Mouse (Mus musculus): Measurements from ENCODE around the gene Lamc1.

Gene Lamc1

DNA sequence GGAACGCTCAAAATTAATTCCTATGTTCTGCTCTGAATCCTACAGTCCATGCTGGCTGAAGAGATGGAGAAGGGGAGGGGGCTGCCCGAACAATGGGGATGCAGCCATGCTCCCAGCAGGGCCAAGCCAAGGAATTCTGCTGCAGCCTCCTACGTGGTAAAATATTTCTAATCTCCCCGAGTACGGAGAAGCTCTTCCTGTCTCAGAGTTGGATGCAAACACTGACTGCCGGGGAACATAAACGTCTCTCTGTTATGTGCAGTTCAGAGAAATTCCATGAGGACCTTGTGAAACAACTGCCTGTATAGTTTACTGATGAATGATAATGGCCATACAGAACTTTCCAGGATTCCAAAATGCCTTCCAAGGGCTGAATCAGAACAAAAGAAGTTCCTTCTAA lies 67.5 kb downstream of the Lamc1 start:
- DNase-seq (ENCODE audit: low spot score), result no peak

DNA sequence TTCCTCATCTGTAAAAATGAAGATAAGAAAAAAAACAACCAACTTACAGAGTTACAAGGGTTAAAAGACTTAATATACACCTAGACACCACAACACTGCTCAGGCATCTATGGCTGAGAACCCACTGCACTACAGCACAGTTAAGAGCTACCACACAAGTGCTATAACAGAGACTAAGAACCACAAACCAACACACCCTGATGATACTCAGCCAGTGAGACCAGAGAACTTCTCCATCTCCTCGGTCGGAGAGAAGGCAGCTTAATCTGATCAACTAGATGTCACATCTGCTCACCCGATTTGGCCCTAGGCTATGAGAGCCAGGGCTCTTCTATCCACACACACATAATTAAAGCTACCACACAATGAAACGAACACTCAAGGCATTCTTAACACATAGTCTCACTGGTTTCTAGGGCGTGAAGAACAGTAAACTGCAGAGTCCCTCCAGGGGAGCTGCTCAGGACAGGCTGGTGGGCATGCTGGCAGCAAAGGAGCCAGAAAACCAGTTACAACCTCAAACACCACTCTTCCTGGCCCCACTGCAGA lies 72.8 kb downstream of the Lamc1 start:
- no peak for DNase-seq (ENCODE audit: low spot score)

DNA sequence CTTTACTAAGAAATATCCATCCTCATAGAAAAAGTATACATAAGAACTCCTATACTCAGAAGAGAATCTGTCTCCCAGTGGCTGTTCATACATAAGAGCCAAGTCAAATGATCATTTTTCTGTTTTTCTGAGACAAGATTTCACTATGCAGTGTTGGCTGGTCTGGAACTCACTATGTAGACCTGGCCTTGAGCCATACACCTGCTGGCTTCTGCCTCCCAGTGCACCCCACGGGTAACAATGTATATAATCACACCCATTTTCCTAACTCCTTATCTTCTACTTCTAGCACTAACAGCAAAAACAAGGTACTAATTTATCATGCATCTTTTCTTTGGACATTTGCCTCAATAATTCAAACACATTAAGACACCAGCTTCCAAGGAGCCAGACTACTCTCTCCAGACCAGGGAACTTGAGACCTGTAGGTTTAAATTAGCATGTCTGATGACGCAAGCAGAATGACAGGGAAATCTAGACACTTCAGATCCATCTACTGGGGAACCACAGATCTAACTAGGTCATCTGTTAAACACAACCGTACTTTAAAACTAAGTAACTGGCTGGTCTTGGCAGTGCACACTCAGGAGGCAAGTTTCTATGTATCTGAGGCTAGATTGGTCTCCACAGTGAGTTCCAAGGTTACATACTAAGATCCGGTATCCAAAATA lies 79.9 kb downstream of the Lamc1 start:
- no peak for DNase-seq (ENCODE audit: low spot score)

DNA sequence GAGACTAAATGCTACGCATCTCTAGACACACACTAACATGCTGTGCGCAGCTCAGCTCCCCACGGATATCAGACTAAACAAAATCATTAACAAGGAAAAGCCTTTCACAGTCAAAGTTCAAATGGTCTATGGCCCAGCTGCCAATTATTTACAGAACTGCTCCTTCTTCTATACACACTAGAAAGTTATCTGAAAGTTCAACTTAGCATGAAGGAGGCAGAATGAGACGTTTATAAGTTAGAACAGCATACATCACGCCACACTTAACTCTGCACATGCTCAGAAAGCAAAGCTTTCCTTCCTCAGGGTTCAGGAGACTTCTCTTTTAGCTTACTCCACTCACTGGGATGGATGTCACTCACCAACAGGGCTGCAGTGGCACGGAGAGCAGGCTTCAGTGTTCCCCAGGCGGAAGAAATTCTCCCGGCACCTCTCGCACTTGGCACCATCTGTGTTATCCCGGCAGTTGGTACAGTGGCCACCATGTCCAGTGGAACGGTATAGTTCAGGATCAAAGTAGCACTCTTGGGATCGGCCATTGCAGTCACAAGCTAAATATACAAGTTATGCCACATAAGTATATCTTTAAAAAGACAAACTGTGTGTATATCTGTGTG lies 80.9 kb downstream of the Lamc1 start:
- no peak for DNase-seq (ENCODE audit: low spot score)

DNA sequence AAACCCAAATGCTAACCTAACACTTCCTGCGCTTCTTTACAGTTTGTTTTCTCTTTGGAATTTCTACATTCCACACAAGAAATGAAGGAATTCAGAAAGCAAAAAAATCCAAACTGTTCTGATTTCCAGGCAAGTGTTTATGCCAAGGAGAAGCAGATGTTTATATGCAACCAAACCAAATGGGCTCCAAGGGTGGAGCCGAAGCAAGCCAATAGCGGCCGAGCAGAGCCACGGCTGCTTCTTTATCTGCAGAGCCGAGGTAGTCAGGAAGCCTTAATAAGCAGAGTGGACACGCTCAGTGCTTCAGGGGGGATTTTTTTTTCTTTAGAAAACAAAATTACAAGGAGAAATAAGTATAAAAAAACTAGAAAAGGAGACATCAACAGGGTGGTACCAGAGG lies 91.2 kb downstream of the Lamc1 start:
- DNase-seq (ENCODE audit: low spot score), result no peak

DNA sequence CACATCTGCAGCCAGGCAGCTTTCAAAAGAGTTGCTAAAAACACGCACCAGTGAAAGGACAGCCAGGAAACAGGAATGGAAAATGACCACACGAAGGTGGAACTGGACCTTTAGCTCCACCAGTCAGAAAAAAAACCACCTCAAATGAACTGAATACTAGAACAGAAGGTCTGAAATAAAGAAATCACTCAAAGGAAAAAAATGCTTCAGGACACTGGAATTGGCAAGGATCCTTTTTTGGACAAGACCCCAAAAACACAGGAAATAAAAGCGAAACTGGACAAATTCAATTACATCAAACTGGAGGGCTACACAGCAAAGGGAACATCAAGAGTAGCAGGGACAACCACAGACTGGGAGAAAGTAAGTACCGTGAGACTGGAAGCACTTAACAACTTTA lies 97.0 kb downstream of the Lamc1 start:
- DNase-seq (ENCODE audit: low spot score), result no peak

DNA sequence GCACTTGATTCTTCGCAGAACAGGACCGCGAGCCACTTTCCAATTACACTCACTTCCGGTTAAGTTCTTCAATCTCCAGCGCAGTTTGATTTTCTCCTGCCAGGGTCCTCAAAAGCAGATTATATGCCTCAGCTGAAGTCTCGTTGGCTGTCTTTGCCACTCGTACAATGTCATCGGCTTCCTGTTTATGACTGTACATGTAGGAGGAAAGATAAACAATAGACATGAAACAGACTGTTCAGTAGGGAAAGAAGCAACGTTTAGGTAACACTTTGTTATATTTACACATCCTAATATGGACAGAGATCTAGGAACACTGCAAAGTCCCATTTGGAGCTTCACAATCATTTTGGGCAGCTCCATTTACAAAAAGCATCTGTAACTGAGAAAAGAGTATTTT lies 100.9 kb downstream of the Lamc1 start:
- DNase-seq (ENCODE audit: low spot score), result no peak

DNA sequence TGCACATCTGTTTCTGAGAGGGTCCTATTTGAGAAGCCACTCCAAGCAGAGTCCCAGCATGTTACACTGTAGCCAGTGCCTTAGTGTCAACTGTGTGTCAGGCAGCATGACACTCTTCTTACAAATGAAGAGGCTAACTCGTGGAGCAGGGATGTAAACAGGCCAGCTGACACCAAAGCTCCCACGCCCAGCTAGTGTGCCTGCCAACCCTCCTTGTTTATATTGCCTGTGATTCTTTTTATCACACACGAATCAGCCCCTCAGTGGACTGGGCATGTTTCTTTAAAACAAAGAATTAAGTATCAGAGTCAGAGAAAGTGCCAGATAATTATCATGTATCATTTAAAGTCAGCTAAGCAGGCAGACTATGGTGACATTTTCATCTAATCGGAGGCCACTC lies 104.7 kb downstream of the Lamc1 start:
- DNase-seq (ENCODE audit: low spot score), result no peak

DNA sequence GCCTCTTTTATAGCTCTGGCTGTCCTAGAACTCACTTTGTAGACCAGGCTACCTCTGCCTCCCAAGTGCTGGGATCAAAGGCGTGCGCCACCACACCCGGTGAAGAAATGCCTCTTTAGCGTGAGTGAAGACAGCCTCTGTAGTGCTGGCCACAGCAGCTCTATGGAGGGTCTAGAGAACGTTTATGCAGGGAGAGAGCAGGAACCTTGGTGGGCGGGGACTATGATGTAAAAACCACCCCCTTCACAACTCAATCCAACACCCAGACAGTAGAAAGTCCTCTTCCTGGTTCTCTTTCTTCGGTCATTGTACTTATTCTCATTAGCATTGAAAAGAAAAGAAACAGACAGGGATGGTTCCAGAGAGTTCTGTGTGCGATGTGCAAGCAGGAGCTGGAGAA lies 105.5 kb downstream of the Lamc1 start:
- no peak for DNase-seq (ENCODE audit: low spot score)

DNA sequence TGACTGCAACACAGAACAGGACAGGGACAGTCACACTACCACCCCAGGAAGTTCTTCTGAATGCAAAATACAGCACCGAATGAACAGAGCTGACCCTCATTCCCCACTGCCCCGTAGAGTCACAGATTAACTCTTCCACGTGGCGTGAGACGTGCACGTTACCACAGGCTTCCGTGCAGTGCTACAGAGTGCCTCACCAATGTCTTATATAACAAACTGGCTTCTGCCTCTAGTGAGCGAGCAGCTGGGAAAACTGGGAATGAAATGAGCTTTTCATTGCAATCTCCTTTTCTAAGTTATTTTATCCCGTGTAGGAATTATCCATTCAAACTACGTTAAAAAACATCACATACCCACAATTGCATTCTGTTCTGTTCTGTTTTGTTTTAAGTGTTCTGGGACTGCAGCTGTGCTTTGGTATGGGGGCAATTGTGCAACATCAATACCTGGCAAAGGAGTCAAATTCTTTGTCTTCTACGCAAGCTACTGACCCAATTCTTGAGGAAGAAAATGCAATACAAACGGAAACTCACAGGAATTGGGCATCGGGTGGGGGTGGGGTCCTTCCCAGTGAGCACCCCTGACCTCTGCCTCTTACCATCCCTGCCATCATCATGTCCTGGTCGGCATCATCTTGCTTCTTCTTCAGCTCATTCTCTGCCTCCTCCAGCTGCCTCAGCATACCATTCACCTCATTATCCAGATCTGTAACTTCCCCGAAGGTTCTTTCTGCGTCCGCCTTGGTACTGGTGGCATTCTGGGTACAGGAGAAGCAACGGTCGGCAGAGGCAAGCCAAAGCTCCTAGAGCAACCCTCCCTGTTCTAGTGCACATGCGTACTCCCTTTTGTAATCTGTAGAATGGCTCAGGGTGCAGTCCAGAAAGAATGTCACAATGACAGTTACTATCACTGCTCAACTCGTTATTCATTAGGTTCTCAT lies 106.5 kb downstream of the Lamc1 start:
- DNase-seq (ENCODE audit: low spot score), result no peak

DNA sequence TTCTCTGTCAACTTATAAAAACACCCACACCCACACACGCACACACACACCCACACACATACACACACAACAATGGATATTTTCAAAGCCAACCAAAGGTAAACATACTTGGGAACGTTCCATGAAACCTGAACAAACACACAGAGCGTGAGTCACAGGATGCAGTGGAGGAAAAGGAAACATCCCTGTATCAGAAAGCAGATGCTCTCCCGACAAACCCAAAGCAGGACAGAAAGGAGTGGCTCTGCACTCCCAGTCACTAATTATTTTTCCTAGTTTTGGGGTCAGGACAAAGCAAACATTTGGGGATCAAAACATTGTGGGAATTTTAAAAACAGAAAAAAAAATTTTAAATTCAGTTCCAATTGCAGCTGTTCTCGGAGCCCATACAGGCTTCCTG lies 108.3 kb downstream of the Lamc1 start:
- peak; percentile 16 for DNase-seq (ENCODE audit: low spot score)

DNA sequence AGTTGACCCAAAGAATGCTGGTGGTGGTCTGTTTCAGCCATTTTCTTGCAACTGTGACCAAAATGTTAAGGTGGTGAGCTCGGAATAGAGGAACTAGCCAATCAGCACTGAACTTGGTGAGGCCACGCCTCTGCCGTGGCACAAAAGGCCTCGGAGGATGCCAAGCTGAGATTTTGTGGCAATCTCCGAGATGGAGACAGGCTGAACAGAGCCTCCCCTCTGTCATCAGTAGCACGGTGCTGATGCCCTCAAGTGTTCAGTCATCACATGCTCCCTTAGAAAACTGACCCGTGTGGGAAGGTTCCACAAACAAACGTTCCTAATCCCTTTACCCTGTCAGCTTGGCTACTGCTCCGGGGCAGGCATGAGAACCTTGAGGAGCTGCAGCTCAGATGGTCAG lies 113.2 kb downstream of the Lamc1 start:
- no peak for DNase-seq (ENCODE audit: low spot score)

DNA sequence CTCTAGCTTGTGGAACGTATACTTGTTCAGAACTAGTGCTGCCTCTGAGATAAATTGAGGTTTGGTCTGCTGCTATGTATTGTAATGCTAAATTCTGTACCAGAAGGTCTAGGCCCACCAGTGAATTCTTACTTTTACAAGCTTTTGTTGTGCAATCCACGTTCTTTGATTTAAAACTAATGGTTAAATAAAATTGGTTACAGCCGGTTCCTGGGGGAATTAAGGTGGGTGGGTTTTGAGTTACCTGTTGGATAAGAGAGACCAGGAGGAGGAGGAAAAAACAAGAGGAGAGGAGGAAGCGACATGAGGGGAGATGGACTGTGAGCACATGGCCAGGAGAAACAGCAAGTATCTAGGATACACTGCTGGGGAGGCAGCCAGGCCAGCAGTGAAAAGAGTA lies 116.1 kb downstream of the Lamc1 start:
- DNase-seq (ENCODE audit: low spot score), result no peak

DNA sequence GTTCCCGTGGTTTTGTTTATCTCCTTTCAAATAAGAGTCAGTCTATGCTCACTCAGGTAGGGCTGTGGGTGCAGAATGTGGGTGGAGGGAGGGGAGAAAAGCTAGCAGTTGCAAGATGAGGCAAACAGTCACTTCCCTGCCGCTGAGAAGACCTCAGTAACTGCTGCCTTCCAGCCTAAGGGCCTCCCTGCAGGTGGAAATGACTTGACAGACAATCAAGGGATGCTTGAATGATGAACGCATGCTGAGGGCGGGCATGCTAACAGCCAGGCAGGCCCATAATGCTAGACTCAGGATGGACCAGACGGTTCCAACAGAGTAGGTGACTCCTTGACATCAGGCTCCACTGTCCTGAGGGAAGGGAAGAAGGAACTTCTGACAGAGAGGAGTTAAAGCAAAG lies 116.9 kb downstream of the Lamc1 start:
- DNase-seq (ENCODE audit: low spot score), result no peak

DNA sequence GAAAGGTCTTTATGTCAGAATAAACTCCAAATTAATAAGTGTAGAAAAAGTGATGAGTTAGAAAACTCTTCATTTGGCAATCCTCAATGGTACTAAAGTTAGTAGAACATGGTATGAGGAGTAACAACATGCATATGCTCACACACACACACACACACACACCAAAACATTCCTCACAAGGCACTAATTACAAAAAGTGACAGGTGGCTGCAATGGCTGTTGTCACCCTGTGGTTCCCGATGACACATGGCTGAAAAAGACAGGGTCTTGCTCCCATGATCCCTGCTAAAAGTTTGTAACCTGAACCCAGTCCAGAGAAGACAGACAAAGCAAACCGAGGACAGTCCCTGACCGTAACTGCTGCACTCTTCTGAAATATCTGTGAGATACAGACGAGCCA lies 121.6 kb downstream of the Lamc1 start:
- DNase-seq (ENCODE audit: low spot score), result no peak

DNA sequence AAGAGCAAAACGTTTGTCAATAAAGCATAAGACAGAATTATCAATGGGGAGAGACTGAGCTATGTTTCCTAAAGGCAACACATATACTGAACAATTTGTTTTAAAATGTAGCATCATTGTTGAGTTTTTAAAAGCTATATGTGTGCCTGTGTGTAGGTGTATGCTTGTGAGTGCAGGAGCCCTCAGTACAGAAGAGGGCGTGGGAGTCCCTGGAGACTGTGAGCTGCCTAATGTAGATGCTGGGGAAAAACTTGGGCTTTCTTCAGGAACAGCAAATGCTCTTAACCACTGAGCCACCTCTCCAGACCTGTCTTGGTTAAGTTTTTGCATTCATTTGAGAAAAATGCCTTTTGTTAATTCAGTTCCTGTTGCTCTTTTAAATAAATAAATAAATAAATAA lies 122.4 kb downstream of the Lamc1 start:
- DNase-seq (ENCODE audit: low spot score), result no peak

DNA sequence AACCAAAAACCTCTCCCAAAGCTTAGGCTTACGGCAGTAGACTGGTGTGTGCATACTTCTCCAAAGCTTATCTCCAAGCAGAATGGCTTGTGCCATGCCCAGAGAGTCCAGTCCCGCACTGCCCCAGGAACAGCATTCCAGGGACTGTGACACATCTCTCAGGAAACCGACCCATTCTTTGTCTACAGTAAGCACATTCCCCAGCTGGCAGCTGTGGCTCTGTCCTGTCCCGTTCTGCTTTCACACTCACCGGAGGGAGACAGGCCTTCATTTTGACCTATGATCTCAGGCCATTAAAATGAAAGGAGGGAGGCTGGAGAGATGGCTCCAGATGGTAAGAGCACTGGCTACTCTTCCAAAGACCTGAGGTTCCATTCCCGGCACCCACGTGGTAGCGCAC lies 130.4 kb downstream of the Lamc1 start:
- DNase-seq (ENCODE audit: low spot score), result peak; percentile 78

DNA sequence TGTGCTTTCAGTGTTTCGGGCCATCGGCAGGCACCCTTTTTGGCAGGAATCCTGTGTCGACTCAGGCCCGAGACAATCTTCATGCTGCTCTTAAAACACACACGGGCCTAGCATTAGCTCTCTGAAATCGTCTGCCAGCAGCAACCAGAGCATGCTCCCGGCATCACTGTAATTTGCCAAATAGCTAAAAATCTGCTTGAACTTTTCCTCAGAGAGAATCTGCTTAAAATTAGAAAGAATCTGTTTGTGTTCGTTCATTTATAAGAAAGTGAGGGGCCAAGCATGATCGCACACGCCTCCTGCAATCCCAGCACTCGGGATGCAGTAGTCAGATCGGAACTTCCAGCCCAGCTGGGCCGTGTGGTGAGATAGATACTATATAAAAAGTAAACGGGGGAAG lies 131.1 kb downstream of the Lamc1 start:
- DNase-seq (ENCODE audit: low spot score), result no peak

DNA sequence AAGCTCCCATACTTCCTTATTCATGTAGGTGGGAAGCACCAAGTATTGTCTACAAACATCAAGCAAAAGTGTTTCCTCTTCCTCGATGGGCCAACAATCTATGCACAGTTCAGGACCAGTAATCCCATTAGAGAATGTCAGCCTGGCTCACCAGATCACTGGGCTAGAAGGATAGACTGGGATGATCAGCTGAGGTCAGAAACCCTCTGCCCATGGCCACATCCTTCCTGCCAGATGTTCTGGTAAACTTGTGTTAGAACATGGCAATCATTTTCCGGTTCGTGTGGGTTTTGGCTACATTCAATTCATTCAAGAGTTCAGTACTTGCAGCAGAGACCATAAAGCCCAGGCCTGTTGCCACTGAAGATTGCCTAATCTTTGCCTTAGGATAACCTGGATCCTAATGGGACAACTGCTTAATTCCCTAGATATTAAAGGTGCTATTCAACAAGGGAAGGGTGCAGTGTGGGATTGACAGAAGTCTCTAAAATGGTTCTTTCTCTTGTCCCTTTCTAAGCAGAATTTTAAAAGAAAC lies 135.2 kb downstream of the Lamc1 start:
- DNase-seq (ENCODE audit: low spot score), result no peak

DNA sequence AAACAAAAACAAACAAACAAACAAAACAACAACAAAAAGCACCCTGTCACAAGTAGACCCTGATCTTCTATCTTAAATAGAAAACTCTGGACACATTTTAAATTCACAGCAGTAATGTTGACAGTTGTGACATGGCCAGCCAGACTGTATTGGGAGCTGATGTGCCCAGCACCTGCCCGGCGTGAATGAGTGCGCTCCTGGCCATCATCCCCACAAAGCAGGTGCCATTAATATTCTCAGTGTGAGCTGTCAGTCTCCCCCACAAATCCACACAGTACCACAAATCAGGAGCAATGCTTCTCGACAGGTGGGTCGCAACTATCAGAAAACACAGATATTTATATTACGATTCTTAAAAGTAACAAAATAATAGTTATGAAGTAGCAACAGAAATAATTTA lies 139.6 kb downstream of the Lamc1 start:
- no peak for DNase-seq (ENCODE audit: low spot score)

DNA sequence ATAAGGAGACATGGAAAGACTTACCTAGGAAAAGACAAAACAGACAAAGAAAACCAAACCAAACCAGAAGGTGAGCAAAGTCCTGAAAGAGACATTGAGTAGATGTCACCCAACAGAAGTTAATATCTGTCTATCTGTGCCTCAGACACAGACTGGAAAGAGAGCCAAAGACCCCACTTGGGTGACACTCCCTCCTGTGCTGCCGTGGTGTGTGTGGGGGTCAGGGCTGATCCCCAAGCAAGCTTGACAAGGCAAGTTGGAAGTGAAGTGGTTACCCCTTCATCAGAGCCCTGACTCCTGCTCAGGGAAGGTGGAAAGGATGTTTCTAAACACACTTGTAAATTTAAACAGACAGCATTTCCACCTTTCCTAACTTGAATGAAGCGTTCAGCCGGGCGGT lies 140.2 kb downstream of the Lamc1 start:
- DNase-seq (ENCODE audit: low spot score), result no peak

DNA sequence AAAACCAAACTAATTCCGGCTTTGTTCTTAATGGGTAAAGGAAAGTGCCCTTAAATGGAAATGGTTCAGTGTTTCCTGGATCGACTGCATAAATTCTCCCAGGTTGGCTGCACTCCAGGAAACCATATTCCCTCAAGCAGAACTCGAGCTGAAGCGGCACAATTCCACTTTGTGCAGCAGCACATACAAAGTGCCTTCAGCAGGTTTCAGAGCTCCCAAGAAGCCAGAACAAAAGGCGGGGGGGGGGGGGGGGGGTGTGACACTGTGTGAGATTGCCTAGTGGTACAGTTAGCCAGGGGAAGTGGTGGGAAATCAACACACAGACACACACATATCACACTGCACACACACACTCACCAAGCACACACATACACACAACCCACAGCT lies 140.7 kb downstream of the Lamc1 start:
- DNase-seq (ENCODE audit: low spot score), result no peak
